Mouse (Mus musculus) heart, postnatal 36 days (tissue): ENCODE measurements around the gene Ttc30a1. TPM values are rescaled to one million over a fixed set of nuclear protein-coding genes. Genes with fewer than 3 reads are reported as not detected.

ENCODE experiments used
- DNase-seq, 2 experiments: peaks; one replicate each; pipeline ENCODE4 v3.0.0; 2021 to 2022
- intact Hi-C: fragments of 180-260 bp; cut with DNase I; formaldehyde crosslinking; loops from one replicate; pipeline ENCODE4 v1.15.1; 2025
- total RNA-seq, 2 experiments: library from RNA; stranded (reverse); gene quantifications; 2 replicates each; pipeline ENCODE4 v1.2.3; 2021

The Ttc30a1 gene
- total RNA-seq = 1 to 10 TPM; 2.9 to 3.9 TPM

- intact Hi-C loops = loop anchor here (5.0 kb wide), 2 partner anchors 279 to 374 kb away; partner anchors contain the start of gene Nfe2l2
- DNase-seq = peak; percentile 72 to 85
These were observed at the start of gene Ttc30a1 for GRCm38 (mm10) chr2:75981440-75982081. Gene Ttc30a1 (minus strand): TSS chr2:75981967.

GRCm38 (mm10) chr2:76030080-76030479 is 48.3 kb upstream of the Ttc30a1 start:
- intact Hi-C loops = no loop called here
- no peak for DNase-seq

GRCm38 (mm10) chr2:76029081-76029901 is 47.5 kb upstream of the Ttc30a1 start:
- peak in 1 of 2 experiments; percentile 1 for DNase-seq

GRCm38 (mm10) chr2:76016890-76017289 is 35.1 kb upstream of the Ttc30a1 start:
- intact Hi-C loops = no loop called here
- DNase-seq = no peak

More at GRCm38 (mm10) chr2:76029081-76029901, 47.5 kb upstream of the Ttc30a1 start:
- intact Hi-C loops = no loop called here

GRCm38 (mm10) chr2:76016136-76016535 is 34.4 kb upstream of the Ttc30a1 start:
- intact Hi-C loops = no loop called here
- no peak for DNase-seq

- DNase-seq = no peak
- intact Hi-C loops = no loop called here
These were observed 33.7 kb upstream of the Ttc30a1 start for GRCm38 (mm10) chr2:76015460-76015859.

- no peak for DNase-seq
- intact Hi-C loops = no loop called here
These were observed 32.9 kb upstream of the Ttc30a1 start for GRCm38 (mm10) chr2:76014659-76015058.

GRCm38 (mm10) chr2:76006194-76006593 is 24.4 kb upstream of the Ttc30a1 start:
- no peak for DNase-seq
- intact Hi-C loops = no loop called here

GRCm38 (mm10) chr2:76002899-76003298 is 21.1 kb upstream of the Ttc30a1 start:
- DNase-seq = no peak
- intact Hi-C loops = no loop called here

GRCm38 (mm10) chr2:76001392-76001791 is 19.6 kb upstream of the Ttc30a1 start:
- DNase-seq = peak; percentile 68 to 72

GRCm38 (mm10) chr2:75999636-76000035 is 17.9 kb upstream of the Ttc30a1 start:
- intact Hi-C loops = no loop called here
- DNase-seq = peak in 1 of 2 experiments; percentile 13

More at GRCm38 (mm10) chr2:76001392-76001791, 19.6 kb upstream of the Ttc30a1 start:
- intact Hi-C loops = no loop called here

GRCm38 (mm10) chr2:75998692-75999091 is 16.9 kb upstream of the Ttc30a1 start:
- DNase-seq = no peak
- intact Hi-C loops = no loop called here

- DNase-seq = no peak
- intact Hi-C loops = no loop called here
These were observed 16.0 kb upstream of the Ttc30a1 start for GRCm38 (mm10) chr2:75997726-75998125.

- intact Hi-C loops = no loop called here
These were observed 13.1 kb upstream of the Ttc30a1 start for GRCm38 (mm10) chr2:75994841-75995240.

GRCm38 (mm10) chr2:75991581-75992205 is 9.9 kb upstream of the Ttc30a1 start:
- intact Hi-C loops = loop anchor here (2.0 kb wide), 1 partner anchor 79 kb away; no protein-coding TSS in a partner anchor
- no peak for DNase-seq

More at GRCm38 (mm10) chr2:75994841-75995240, 13.1 kb upstream of the Ttc30a1 start:
- no peak for DNase-seq

GRCm38 (mm10) chr2:75990885-75991539 is 9.2 kb upstream of the Ttc30a1 start:
- intact Hi-C loops = loop anchor here (2.0 kb wide), 1 partner anchor 80 kb away; no protein-coding TSS in a partner anchor
- DNase-seq = peak; percentile 57 to 74

- no peak for DNase-seq
- intact Hi-C loops = loop anchor here (2.0 kb wide), 1 partner anchor 81 kb away; no protein-coding TSS in a partner anchor
These were observed 7.9 kb upstream of the Ttc30a1 start for GRCm38 (mm10) chr2:75989694-75990093.

- DNase-seq = no peak
- intact Hi-C loops = no loop called here
These were observed 7.1 kb upstream of the Ttc30a1 start for GRCm38 (mm10) chr2:75988779-75989363.

- no peak for DNase-seq
- intact Hi-C loops = no loop called here
These were observed 6.6 kb upstream of the Ttc30a1 start for GRCm38 (mm10) chr2:75988378-75988777.

- intact Hi-C loops = no loop called here
These were observed 6.0 kb upstream of the Ttc30a1 start for GRCm38 (mm10) chr2:75987739-75988138.

More at GRCm38 (mm10) chr2:75987739-75988138, 6.0 kb upstream of the Ttc30a1 start:
- DNase-seq = no peak
